Mouse (Mus musculus): Measurements from ENCODE around the gene Pkp4. TPM values are rescaled to one million over a fixed set of nuclear protein-coding genes. Genes with fewer than 3 reads are reported as not detected.

The Pkp4 gene
- polyA plus RNA-seq, 1 experiment from 2014 or later: 30.6 TPM

- Histone ChIP-seq H3K27me3 (replicated peaks) (no peaks in the 10 kb centered on the region), H3K4me2 (peak overlapping the region; percentile 17; the same call in 1 of the 2 replicates), H3K27ac (ENCODE audit: poor library complexity, severe bottlenecking) (peak overlapping the region; percentile 68), H3K36me3 (no peaks in the 10 kb centered on the region), H3K9me3 (replicated peaks) (no peaks in the 10 kb centered on the region), H3K4me1 (replicated peaks) (peaks cover 58% of the 10 kb centered on the region), H3K9ac (no peak overlapping the region), H3K4me3 (no peak overlapping the region)
- ATAC-seq (ENCODE audit: insufficient number of reproducible peaks, low FRiP score): no peak
- 34% methylated on average over 5 of the region's 5 CpGs for WGBS
Observed at GRCm38 (mm10) chr2:59202930-59203329, 42.3 kb downstream of the Pkp4 start.

GRCm38 (mm10) chr2:59203627-59204425, 43.2 kb downstream of the Pkp4 start:
- H3K27ac ChIP-seq (ENCODE audit: poor library complexity, severe bottlenecking): peak overlapping the region; percentile 68

GRCm38 (mm10) chr2:59205092-59205491, 44.4 kb downstream of the Pkp4 start:
- Histone ChIP-seq H3K36me3 (no peaks in the 10 kb centered on the region), H3K4me3 (no peak overlapping the region), H3K27ac (ENCODE audit: poor library complexity, severe bottlenecking) (no peak overlapping the region), H3K9ac (no peak overlapping the region), H3K27me3 (replicated peaks) (no peaks in the 10 kb centered on the region), H3K4me2 (no peak overlapping the region), H3K4me1 (replicated peaks) (peaks cover 61% of the 10 kb centered on the region), H3K9me3 (replicated peaks) (no peaks in the 10 kb centered on the region)
- no peak for ATAC-seq (ENCODE audit: insufficient number of reproducible peaks, low FRiP score)
- WGBS: 84% methylated on average over 9 of the region's 9 CpGs

More at GRCm38 (mm10) chr2:59203627-59204425, 43.2 kb downstream of the Pkp4 start:
- no peak for ATAC-seq (ENCODE audit: insufficient number of reproducible peaks, low FRiP score)
- no peaks in the 10 kb centered on the region for H3K9me3 ChIP-seq (replicated peaks)
- peaks cover 64% of the 10 kb centered on the region for H3K4me1 ChIP-seq (replicated peaks)
- H3K27me3 ChIP-seq (replicated peaks): no peaks in the 10 kb centered on the region
- 64% methylated on average over 3 of the region's 3 CpGs for WGBS
- no peak overlapping the region for H3K4me3 ChIP-seq
- H3K9ac ChIP-seq: no peak overlapping the region
- no peaks in the 10 kb centered on the region for H3K36me3 ChIP-seq
- H3K4me2 ChIP-seq: 0 out of 2 replicates have a peak overlapping the region, but pooled peaks have one; percentile 17

- no peak overlapping the region for H3K9ac ChIP-seq
- no peaks in the 10 kb centered on the region for H3K36me3 ChIP-seq
- no peak overlapping the region for H3K27ac ChIP-seq (ENCODE audit: poor library complexity, severe bottlenecking)
- H3K4me3 ChIP-seq: no peak overlapping the region
- H3K9me3 ChIP-seq (replicated peaks): no peaks in the 10 kb centered on the region
- H3K27me3 ChIP-seq (replicated peaks): no peaks in the 10 kb centered on the region
- ATAC-seq (ENCODE audit: insufficient number of reproducible peaks, low FRiP score): no peak
- WGBS: 77% methylated on average over 2 of the region's 2 CpGs
- peaks cover 52% of the 10 kb centered on the region for H3K4me1 ChIP-seq (replicated peaks)
- H3K4me2 ChIP-seq: no peak overlapping the region
Observed at GRCm38 (mm10) chr2:59206190-59206589, 45.5 kb downstream of the Pkp4 start.

GRCm38 (mm10) chr2:59207240-59207639, 46.6 kb downstream of the Pkp4 start:
- Histone ChIP-seq H3K9me3 (replicated peaks) (no peaks in the 10 kb centered on the region), H3K27me3 (replicated peaks) (no peaks in the 10 kb centered on the region), H3K9ac (peak overlapping the region; percentile 39), H3K36me3 (no peaks in the 10 kb centered on the region), H3K4me3 (peak overlapping the region; percentile 3), H3K4me1 (replicated peaks) (peaks cover 50% of the 10 kb centered on the region), H3K4me2 (peak overlapping the region; percentile 56), H3K27ac (ENCODE audit: poor library complexity, severe bottlenecking) (peak overlapping the region; percentile 74)
- peak; percentile 58 for ATAC-seq (ENCODE audit: insufficient number of reproducible peaks, low FRiP score)
- WGBS: 13% methylated on average over 4 of the region's 4 CpGs

- Histone ChIP-seq H3K9me3 (replicated peaks) (no peaks in the 10 kb centered on the region), H3K4me3 (peak overlapping the region; percentile 3), H3K9ac (peak overlapping the region; percentile 39; the same call in 1 of the 2 replicates), H3K4me1 (replicated peaks) (peaks cover 46% of the 10 kb centered on the region), H3K27ac (ENCODE audit: poor library complexity, severe bottlenecking) (peak overlapping the region; percentile 74), H3K36me3 (no peaks in the 10 kb centered on the region), H3K27me3 (replicated peaks) (no peaks in the 10 kb centered on the region), H3K4me2 (peak overlapping the region; percentile 56)
- 20% methylated on average over 5 of the region's 5 CpGs for WGBS
- no peak for ATAC-seq (ENCODE audit: insufficient number of reproducible peaks, low FRiP score)
Observed at GRCm38 (mm10) chr2:59207725-59208124, 47.1 kb downstream of the Pkp4 start.

- WGBS: 68% methylated on average over 9 of the region's 9 CpGs
- Histone ChIP-seq H3K4me2 (peak overlapping the region; percentile 56; the same call in 1 of the 2 replicates), H3K36me3 (no peaks in the 10 kb centered on the region), H3K4me1 (replicated peaks) (peaks cover 42% of the 10 kb centered on the region), H3K27ac (ENCODE audit: poor library complexity, severe bottlenecking) (peak overlapping the region; percentile 74), H3K27me3 (replicated peaks) (no peaks in the 10 kb centered on the region), H3K9ac (0 out of 2 replicates have a peak overlapping the region, but pooled peaks have one; percentile 34), H3K9me3 (replicated peaks) (no peaks in the 10 kb centered on the region), H3K4me3 (no peak overlapping the region)
- no peak for ATAC-seq (ENCODE audit: insufficient number of reproducible peaks, low FRiP score)
Observed at GRCm38 (mm10) chr2:59208276-59208675, 47.6 kb downstream of the Pkp4 start.

GRCm38 (mm10) chr2:59211051-59211450, 50.4 kb downstream of the Pkp4 start:
- H3K4me1 ChIP-seq (replicated peaks): peaks cover 33% of the 10 kb centered on the region
- H3K9ac ChIP-seq: no peak overlapping the region
- no peak overlapping the region for H3K4me2 ChIP-seq
- H3K9me3 ChIP-seq (replicated peaks): no peaks in the 10 kb centered on the region
- 0 out of 2 replicates have a peak, but pooled peaks cover 3% of the 10 kb centered on the region for H3K36me3 ChIP-seq
- ATAC-seq (ENCODE audit: insufficient number of reproducible peaks, low FRiP score): no peak
- no peak overlapping the region for H3K4me3 ChIP-seq
- 80% methylated on average over 5 of the region's 5 CpGs for WGBS
- no peak overlapping the region for H3K27ac ChIP-seq (ENCODE audit: poor library complexity, severe bottlenecking)
- no peaks in the 10 kb centered on the region for H3K27me3 ChIP-seq (replicated peaks)

GRCm38 (mm10) chr2:59212430-59212829, 51.8 kb downstream of the Pkp4 start:
- Histone ChIP-seq H3K4me1 (replicated peaks) (peaks cover 19% of the 10 kb centered on the region), H3K27ac (ENCODE audit: poor library complexity, severe bottlenecking) (no peak overlapping the region), H3K36me3 (peaks cover 11% of the 10 kb centered on the region), H3K27me3 (replicated peaks) (no peaks in the 10 kb centered on the region), H3K9ac (no peak overlapping the region), H3K4me3 (no peak overlapping the region), H3K9me3 (replicated peaks) (no peaks in the 10 kb centered on the region), H3K4me2 (no peak overlapping the region)
- no peak for ATAC-seq (ENCODE audit: insufficient number of reproducible peaks, low FRiP score)
- WGBS: 82% methylated on average over 4 of the region's 4 CpGs

GRCm38 (mm10) chr2:59212846-59213245, 52.2 kb downstream of the Pkp4 start:
- peaks cover 15% of the 10 kb centered on the region for H3K4me1 ChIP-seq (replicated peaks)
- no peak overlapping the region for H3K9ac ChIP-seq
- no peaks in the 10 kb centered on the region for H3K27me3 ChIP-seq (replicated peaks)
- no peak overlapping the region for H3K4me2 ChIP-seq
- H3K27ac ChIP-seq (ENCODE audit: poor library complexity, severe bottlenecking): no peak overlapping the region
- ATAC-seq (ENCODE audit: insufficient number of reproducible peaks, low FRiP score): no peak
- no peaks in the 10 kb centered on the region for H3K9me3 ChIP-seq (replicated peaks)
- no peak overlapping the region for H3K4me3 ChIP-seq
- 87% methylated on average over 1 of the region's 1 CpGs for WGBS
- peaks cover 15% of the 10 kb centered on the region for H3K36me3 ChIP-seq

- Histone ChIP-seq H3K4me2 (no peak overlapping the region), H3K27me3 (replicated peaks) (no peaks in the 10 kb centered on the region), H3K9ac (no peak overlapping the region), H3K9me3 (replicated peaks) (no peaks in the 10 kb centered on the region), H3K36me3 (peaks cover 26% of the 10 kb centered on the region), H3K4me3 (no peak overlapping the region), H3K4me1 (replicated peaks) (peaks cover 26% of the 10 kb centered on the region), H3K27ac (ENCODE audit: poor library complexity, severe bottlenecking) (no peak overlapping the region)
- no peak for ATAC-seq (ENCODE audit: insufficient number of reproducible peaks, low FRiP score)
- WGBS: 96% methylated on average over 6 of the region's 6 CpGs
Observed at GRCm38 (mm10) chr2:59217931-59218330, 57.3 kb downstream of the Pkp4 start.
